Comparison of ENCODE assay signal across 8 mouse cellular contexts in genomic region chr4:144999572-144999880, GRCm38 (mm10).
DNase-seq lines count a peak whose midpoint lies in the region; ATAC-seq lines count a peak whose summit lies in the region.

No protein-coding gene starts in this region.

- no peak for DNase-seq in heart, embryonic 10.5 days (ENCODE audit: low spot score)
- no peak for DNase-seq in heart, postnatal 36 days
- peak; percentile 58 for DNase-seq in embryonic facial prominence, embryonic 10.5 days (ENCODE audit: low spot score)
- no peak for DNase-seq in urinary bladder, postnatal 25 days (ENCODE audit: low spot score)
- no peak for DNase-seq in frontal cortex, postnatal 36 days (ENCODE audit: low spot score in 2 of 2)
- no peak for DNase-seq in urinary bladder, postnatal 10 days (ENCODE audit: low spot score)

- H3K27me3 ChIP-seq in heart, embryonic 10.5 days (ENCODE audit: insufficient read depth, poor library complexity, severe bottlenecking) = no peaks in the 10 kb centered on the region
- no peaks in the 10 kb centered on the region for H3K27me3 ChIP-seq in embryonic facial prominence, embryonic 10.5 days (replicated peaks; ENCODE audit: low read depth, poor library complexity, severe bottlenecking)

- no peaks in the 10 kb centered on the region for H3K9me3 ChIP-seq in heart, embryonic 10.5 days
- H3K9me3 ChIP-seq in embryonic facial prominence, embryonic 10.5 days = no peaks in the 10 kb centered on the region

- H3K4me1 ChIP-seq in heart, embryonic 10.5 days = peaks cover 21% of the 10 kb centered on the region
- peaks cover 50% of the 10 kb centered on the region for H3K4me1 ChIP-seq in embryonic facial prominence, embryonic 10.5 days

- H3K4me3 ChIP-seq in heart, embryonic 10.5 days = no peak overlapping the region
- no peak overlapping the region; the same call in 1 of the 2 replicates for H3K4me3 ChIP-seq in embryonic facial prominence, embryonic 10.5 days

- ATAC-seq in inflammation-experienced regulatory T-cells, adult 6 months = peak; percentile 31
- ATAC-seq in megakaryocyte, adult 5-6 weeks (ENCODE audit: poor library complexity, severe bottlenecking) = peak; percentile 38

- no peaks in the 10 kb centered on the region for H3K36me3 ChIP-seq in heart, embryonic 10.5 days
- no peaks in the 10 kb centered on the region for H3K36me3 ChIP-seq in embryonic facial prominence, embryonic 10.5 days (replicated peaks)

- WGBS in heart, embryonic 10.5 days = 61% methylated on average over 6 of the region's 6 CpGs
- WGBS in embryonic facial prominence, embryonic 10.5 days = 31% methylated on average over 6 of the region's 6 CpGs

- H3K27ac ChIP-seq in heart, embryonic 10.5 days = peak overlapping the region; percentile 72
- peak overlapping the region; percentile 76 for H3K27ac ChIP-seq in embryonic facial prominence, embryonic 10.5 days (replicated peaks)

- intact Hi-C loops in heart, postnatal 36 days (cut with DNase I) = no loop called here
